Mouse (Mus musculus): ENCODE measurements at regions not wholly inside any gene's neighbourhood (a gene's known extent, or its start where the extent isn't known, plus 50 kb on each side); places are given as distances from the start of the nearest gene placed in this dataset.
A peak's percentile ranks its signal among the peaks of the same experiment; 100 is the strongest.
"Not testable (repeated sequence)": the region's sequence is repeated elsewhere in the genome, so short reads cannot be mapped to it uniquely, and the experiment has no call there.

GRCm38 (mm10) chr17:29430401-29430800 is 60.2 kb upstream of the Pim1 start:
- no peak for DNase-seq (ENCODE audit: low read depth)

- DNase-seq (ENCODE audit: low read depth): no peak
Observed at GRCm38 (mm10) chr17:29430806-29431205, 59.7 kb upstream of the Pim1 start.

- no peak for DNase-seq (ENCODE audit: low read depth)
Observed at GRCm38 (mm10) chr17:29431553-29432297, 58.8 kb upstream of the Pim1 start.

GRCm38 (mm10) chr17:29432666-29433065 is 57.9 kb upstream of the Pim1 start:
- no peak for DNase-seq (ENCODE audit: low read depth)

GRCm38 (mm10) chr17:29433370-29433769 is 57.2 kb upstream of the Pim1 start:
- DNase-seq (ENCODE audit: low read depth): no peak

GRCm38 (mm10) chr17:29434074-29434944 is 56.2 kb upstream of the Pim1 start:
- no peak for DNase-seq (ENCODE audit: low read depth)

- DNase-seq (ENCODE audit: low read depth): no peak
Observed at GRCm38 (mm10) chr17:29435345-29436006, 55.1 kb upstream of the Pim1 start.

- DNase-seq (ENCODE audit: low read depth): not testable (repeated sequence)
Observed at GRCm38 (mm10) chr17:29436484-29436870, 54.1 kb upstream of the Pim1 start.

GRCm38 (mm10) chr17:29436871-29437534 is 53.5 kb upstream of the Pim1 start:
- DNase-seq (ENCODE audit: low read depth): peak; percentile 71

GRCm38 (mm10) chr17:29437535-29438324 is 52.8 kb upstream of the Pim1 start:
- DNase-seq (ENCODE audit: low read depth): no peak

- peak; percentile 68 for DNase-seq (ENCODE audit: low read depth)
Observed at GRCm38 (mm10) chr17:29438347-29439235, 52.0 kb upstream of the Pim1 start.

GRCm38 (mm10) chr17:29439992-29440391 is 50.6 kb upstream of the Pim1 start:
- no peak for DNase-seq (ENCODE audit: low read depth)

- no peak for DNase-seq (ENCODE audit: low read depth)
Observed at GRCm38 (mm10) chr17:29440490-29440889, 50.1 kb upstream of the Pim1 start.
